Mouse (Mus musculus) bone marrow, adult 2 months (tissue): Measurements from ENCODE around the gene Cxcr4.

Experiments
- CTCF ChIP-seq: fragments of 200-500 bp; IDR thresholded peaks from 2 replicates; pipeline ENCODE4 v1.5.1; 2011; ENCODE audit warnings: low read length, control low read depth; ENCODE audit not compliant: control insufficient read depth, insufficient read depth
- POLR2A ChIP-seq: fragments of 200-500 bp; IDR thresholded peaks from 2 replicates; pipeline ENCODE4 v1.6.1; 2011; ENCODE audit warnings: low read depth, mild to moderate bottlenecking, control low read depth, low read length, borderline replicate concordance; ENCODE audit not compliant: control insufficient read depth

GRCm38 (mm10) chr1:128540213-128540612, 51.9 kb downstream of the Cxcr4 start:
- TF ChIP-seq POLR2A (no peak), CTCF (no peak)
